Mouse (Mus musculus): ENCODE data around the gene Smarcb1. TPM values are rescaled to one million over a fixed set of nuclear protein-coding genes. Genes with fewer than 3 reads are reported as not detected.
"Not testable (repeated sequence)": the region's sequence is repeated elsewhere in the genome, so short reads cannot be mapped to it uniquely, and the experiment has no call there.

Gene Smarcb1
- polyA plus RNA-seq, 1 experiment from 2014 or later = 310 TPM

DNA sequence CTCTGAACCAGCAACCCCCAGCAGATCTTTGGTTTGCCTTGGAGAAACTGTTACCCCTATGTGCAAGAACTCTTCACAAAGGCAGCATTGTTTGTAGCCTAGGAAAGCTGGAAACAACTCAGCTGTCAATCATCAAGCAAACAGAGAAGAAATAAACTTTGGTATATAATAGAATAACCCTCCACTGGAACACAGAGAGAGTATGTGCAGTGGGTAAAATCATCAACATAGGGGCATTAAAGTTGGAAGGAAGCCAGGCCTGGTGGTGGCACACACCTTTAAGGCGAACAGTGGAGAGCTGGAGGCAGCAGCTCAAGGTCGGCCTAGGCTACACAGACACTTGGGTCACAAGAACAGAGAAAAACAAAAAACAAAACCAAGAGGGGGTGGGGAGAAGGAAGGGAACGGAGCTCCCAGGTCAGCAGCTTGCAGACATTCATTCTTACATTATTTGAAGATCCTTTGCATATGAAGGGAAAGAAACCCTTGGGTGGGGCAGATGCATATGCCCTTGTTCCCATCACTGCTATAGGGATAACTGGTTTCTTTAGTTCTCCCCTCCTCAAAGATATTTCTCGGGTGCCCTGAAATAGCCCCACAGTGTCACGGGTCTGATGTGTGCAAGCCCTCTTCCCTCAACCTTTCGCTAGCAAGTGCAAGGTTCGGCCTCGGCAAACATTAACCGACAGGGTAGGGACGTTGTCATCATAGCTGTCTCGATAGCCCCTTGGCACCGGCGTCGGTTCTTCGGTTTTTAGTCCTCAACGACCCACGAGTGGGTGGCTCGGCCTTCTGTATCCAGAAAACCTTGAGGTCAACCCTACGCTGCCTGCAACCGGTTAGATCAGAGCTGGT lies 39.6 kb downstream of the Smarcb1 start:
- Histone ChIP-seq H3K4me2 (peak overlapping the region; percentile 22; the same call in 1 of the 2 replicates), H3K4me1 (peaks cover 25% of the 10 kb centered on the region), H3K27ac (peak overlapping the region; percentile 71), H3K27me3 (no peaks in the 10 kb centered on the region), H3K4me3 (replicated peaks) (no peak overlapping the region), H3K36me3 (replicated peaks) (no peaks in the 10 kb centered on the region), H3K9ac (no peak overlapping the region), H3K9me3 (no peaks in the 10 kb centered on the region)
- 13% methylated on average over 20 of the region's 20 CpGs for WGBS
- peak; percentile 27; the same call in 1 of the 2 replicates for ATAC-seq (ENCODE audit: low FRiP score)

DNA sequence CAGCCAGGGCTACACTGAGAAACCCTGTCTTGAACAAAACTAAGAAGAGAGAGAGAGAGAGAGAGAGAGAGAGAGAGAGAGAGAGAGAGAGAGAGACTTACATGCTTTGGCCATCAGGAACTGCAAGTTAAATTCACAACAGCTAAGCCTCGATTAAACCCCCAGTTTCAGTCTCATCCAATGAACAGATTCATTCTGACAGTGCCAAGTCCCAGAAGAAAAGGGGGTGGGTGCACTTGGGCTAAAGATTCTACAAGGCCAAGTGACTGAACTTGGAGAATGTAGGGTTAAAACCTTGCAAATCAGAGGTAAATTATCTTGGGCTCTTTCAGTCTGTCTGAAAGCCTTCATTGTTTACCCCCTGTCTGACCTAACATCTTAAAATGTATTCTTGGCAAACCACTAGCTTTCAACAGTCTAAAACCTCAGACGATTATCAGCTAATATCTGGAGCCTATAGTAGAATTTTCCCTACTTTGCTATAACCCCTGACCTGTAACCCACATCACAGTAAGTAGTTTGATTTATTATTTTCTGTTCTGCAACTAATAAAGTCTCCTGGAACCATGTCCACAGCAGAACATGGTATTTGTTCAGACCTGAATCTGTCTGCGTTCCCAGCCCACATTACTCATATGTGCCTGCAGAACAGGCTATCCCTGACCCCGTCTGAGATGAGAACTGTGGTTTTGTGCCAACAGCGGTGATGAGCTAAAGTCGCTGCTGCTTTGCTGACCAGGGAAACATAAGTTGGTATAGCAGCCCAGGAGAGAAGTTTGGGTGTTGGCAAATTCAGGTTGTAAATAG lies 40.4 kb downstream of the Smarcb1 start:
- no peaks in the 10 kb centered on the region for H3K9me3 ChIP-seq
- ATAC-seq (ENCODE audit: low FRiP score) = no peak
- no peaks in the 10 kb centered on the region for H3K27me3 ChIP-seq
- no peak overlapping the region for H3K4me2 ChIP-seq
- H3K27ac ChIP-seq = peak overlapping the region; percentile 70; the same call in 1 of the 2 replicates
- no peak overlapping the region for H3K4me3 ChIP-seq (replicated peaks)
- H3K4me1 ChIP-seq = peaks cover 25% of the 10 kb centered on the region
- no peaks in the 10 kb centered on the region for H3K36me3 ChIP-seq (replicated peaks)
- 58% methylated on average over 6 of the region's 6 CpGs for WGBS
- H3K9ac ChIP-seq = no peak overlapping the region

DNA sequence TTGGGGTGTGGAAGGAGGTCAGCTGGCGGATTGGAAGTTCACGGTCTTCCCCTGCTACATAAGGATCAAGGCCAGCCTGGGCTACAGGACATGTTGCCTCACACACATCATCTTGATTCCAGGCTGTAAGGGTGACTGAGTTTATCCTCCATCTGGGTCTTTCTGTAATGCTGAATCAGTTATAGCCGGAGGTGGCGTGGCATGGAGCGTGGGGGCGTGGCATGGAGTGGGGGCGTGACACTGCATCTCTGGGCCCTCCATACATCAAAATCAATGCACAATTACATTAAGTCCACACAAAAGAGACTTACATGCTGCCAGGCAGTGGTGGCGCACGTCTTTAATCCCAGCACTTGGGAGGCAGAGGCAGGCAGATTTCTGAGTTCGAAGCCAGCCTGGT lies 41.1 kb downstream of the Smarcb1 start:
- H3K4me1 ChIP-seq = peaks cover 25% of the 10 kb centered on the region
- ATAC-seq (ENCODE audit: low FRiP score) = no peak
- no peaks in the 10 kb centered on the region for H3K27me3 ChIP-seq
- 93% methylated on average over 10 of the region's 10 CpGs for WGBS
- H3K36me3 ChIP-seq (replicated peaks) = no peaks in the 10 kb centered on the region
- H3K4me3 ChIP-seq (replicated peaks) = no peak overlapping the region
- no peaks in the 10 kb centered on the region for H3K9me3 ChIP-seq
- no peak overlapping the region for H3K4me2 ChIP-seq
- H3K9ac ChIP-seq = no peak overlapping the region
- no peak overlapping the region for H3K27ac ChIP-seq

DNA sequence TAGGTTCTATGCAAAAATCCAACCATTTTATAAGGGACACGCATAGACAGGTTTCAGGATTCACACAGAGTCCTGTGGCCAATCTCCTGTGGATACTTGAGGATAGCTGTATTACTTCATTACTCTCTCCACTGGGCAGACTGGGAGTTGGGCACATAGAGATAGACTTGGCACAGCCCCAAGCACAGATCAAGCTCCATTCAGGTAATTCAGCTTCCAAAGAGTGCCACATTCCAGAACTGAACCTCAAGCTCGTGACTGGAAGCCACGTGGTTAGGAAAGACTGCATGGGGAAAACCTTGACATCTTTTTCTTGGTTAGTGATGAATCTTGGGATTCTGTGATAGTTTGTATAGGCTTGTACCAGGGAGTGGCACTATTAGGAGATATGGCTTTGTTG lies 42.6 kb downstream of the Smarcb1 start:
- no peak overlapping the region for H3K9ac ChIP-seq
- ATAC-seq (ENCODE audit: low FRiP score) = no peak
- no peaks in the 10 kb centered on the region for H3K36me3 ChIP-seq (replicated peaks)
- no peaks in the 10 kb centered on the region for H3K9me3 ChIP-seq
- H3K27ac ChIP-seq = no peak overlapping the region
- H3K27me3 ChIP-seq = no peaks in the 10 kb centered on the region
- H3K4me1 ChIP-seq = peaks cover 29% of the 10 kb centered on the region
- no peak overlapping the region for H3K4me2 ChIP-seq
- WGBS = 90% methylated on average over 3 of the region's 3 CpGs
- no peak overlapping the region for H3K4me3 ChIP-seq (replicated peaks)

DNA sequence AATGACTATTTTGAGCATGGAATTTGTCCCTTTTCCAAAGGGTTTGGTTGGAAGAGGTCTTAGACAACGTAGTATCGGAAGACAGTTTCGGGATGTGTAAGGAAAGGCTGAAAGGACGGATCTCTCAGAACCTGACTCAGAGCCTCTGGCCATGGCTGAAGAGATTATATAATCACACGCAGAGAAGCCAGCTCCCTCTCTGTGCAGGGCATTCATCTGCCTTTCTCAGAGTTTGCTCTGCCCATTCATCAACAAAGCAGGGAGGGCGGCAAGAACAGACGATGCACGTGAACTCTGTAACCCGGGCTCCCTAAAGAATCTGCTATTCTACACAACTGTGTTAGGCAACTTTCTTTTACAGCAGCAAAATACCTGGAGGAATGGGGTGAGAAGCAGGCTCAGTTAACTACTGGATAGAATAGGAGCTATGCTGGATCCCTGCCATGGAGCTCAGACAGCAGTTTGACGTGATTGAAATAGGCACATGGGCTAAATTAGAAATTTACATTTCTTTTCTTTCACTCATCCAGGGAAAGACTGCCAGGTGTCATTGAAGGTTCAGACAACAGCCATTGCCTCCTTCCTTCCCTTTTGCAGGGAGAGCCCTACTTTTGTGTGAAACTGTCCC lies 47.8 kb downstream of the Smarcb1 start:
- peak overlapping the region; percentile 88 for H3K27ac ChIP-seq
- no peaks in the 10 kb centered on the region for H3K9me3 ChIP-seq
- H3K4me2 ChIP-seq = peak overlapping the region; percentile 58
- no peak; the same call in 1 of the 2 replicates for ATAC-seq (ENCODE audit: low FRiP score)
- peak overlapping the region; percentile 33 for H3K4me3 ChIP-seq (replicated peaks)
- peaks cover 17% of the 10 kb centered on the region for H3K4me1 ChIP-seq
- H3K36me3 ChIP-seq (replicated peaks) = no peaks in the 10 kb centered on the region
- 4% methylated on average over 10 of the region's 10 CpGs for WGBS
- no peaks in the 10 kb centered on the region for H3K27me3 ChIP-seq
- peak overlapping the region; percentile 22; the same call in 1 of the 2 replicates for H3K9ac ChIP-seq

DNA sequence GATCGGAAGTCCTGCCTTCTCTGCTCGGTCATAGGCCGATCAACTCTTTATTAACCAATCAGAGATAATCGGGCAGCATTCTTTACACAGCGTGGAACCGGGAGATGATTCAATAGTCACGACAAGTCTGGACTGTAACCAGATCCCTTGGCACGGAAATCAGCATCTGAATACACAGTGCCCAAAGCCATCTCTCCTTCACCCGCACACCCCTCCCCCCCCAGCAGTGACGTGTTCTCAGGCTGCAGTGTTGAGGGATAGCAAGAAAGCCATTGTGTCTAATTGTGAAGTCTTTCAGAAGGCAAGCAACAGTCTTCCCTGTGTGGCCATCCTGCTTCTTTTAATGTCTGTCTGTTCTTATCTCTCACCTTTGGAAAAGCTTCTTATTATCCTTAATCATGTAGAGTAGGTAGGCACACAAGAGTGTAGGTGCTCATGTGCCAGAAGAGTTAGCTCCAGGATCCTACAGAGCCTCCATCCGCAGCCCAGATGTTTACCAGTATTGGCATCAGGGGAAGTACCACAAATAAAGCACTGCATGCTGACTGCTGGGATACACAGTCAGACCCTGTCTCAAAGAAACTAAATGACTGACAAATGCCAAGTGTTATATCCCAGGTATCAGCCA lies 48.4 kb downstream of the Smarcb1 start:
- ATAC-seq (ENCODE audit: low FRiP score) = peak; percentile 99
- Histone ChIP-seq H3K4me3 (replicated peaks) (peak overlapping the region; percentile 33), H3K4me1 (peaks cover 17% of the 10 kb centered on the region), H3K36me3 (replicated peaks) (no peaks in the 10 kb centered on the region), H3K27ac (peak overlapping the region; percentile 88), H3K9ac (peak overlapping the region; percentile 22; the same call in 1 of the 2 replicates), H3K27me3 (no peaks in the 10 kb centered on the region), H3K4me2 (peak overlapping the region; percentile 58), H3K9me3 (no peaks in the 10 kb centered on the region)
- WGBS = under 1% methylated on average over 11 of the region's 11 CpGs

DNA sequence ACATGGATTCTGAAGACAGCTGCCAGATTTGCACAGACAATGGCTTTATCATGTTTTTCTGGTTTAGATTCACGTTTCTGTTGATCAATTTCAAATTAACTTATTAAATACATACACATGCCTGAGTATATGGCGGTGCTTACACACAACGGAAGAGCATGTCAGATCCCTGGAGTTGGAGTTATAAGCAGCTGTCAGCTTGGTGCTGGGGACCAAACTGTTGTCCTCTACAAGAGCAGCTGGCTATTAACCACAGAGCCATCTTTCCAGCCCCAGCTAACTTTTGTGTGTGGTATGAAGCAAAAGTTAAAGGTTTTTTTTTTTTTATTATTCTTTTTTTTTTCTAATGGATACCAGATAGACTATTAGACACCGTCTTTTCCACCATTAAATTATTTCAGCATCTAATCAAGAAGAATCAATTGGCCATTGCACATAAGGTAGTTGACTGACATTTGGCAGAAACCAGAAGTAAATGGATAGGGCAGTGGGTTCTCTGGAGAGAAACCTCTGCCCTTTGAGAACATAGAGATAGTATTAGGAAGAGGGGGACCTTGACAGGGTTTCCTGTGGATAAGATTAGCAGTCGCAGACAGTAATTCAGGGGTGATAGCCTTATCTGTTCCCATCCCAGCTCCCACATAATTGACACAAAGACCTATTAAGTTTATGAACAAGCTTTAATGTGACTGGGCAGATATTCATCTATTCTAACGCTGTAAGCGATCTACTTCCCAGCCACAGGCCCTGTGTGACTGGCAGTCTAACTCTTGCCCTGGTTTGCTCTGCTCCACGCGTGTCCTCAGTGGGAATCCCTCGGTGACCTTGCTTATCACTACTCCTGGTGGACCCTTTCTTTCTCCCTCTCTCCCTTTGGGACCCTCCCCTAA lies 49.1 kb downstream of the Smarcb1 start:
- Histone ChIP-seq H3K4me3 (replicated peaks) (peak overlapping the region; percentile 33), H3K27ac (peak overlapping the region; percentile 88), H3K9me3 (no peaks in the 10 kb centered on the region), H3K4me2 (peak overlapping the region; percentile 58), H3K4me1 (peaks cover 17% of the 10 kb centered on the region), H3K36me3 (replicated peaks) (no peaks in the 10 kb centered on the region), H3K9ac (0 out of 2 replicates have a peak overlapping the region, but pooled peaks have one; percentile 29), H3K27me3 (no peaks in the 10 kb centered on the region)
- WGBS = 37% methylated on average over 10 of the region's 10 CpGs
- peak; percentile 12; the same call in 1 of the 2 replicates for ATAC-seq (ENCODE audit: low FRiP score)

DNA sequence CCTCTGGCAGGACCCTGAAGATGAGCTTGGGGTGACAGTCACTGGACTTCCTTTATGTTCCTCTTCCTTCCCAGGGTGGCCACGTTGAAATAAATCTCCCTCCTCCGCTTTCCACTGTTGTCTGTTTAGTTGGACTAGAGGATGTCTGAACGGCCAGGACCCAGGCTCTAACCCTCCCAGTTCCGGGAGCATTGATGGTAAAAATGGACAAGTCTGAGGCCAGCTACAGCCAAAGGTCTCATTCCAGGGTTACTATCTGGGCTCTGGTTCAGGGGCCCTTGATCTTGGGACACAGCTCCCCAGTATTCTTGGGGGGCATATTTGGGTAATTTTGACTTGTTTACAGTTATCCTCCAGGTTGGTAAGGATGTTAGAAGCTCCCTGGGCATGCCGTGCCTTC lies 59.8 kb downstream of the Smarcb1 start:
- Histone ChIP-seq H3K4me3 (replicated peaks) (no peak overlapping the region), H3K4me1 (peaks cover 35% of the 10 kb centered on the region), H3K27me3 (no peaks in the 10 kb centered on the region), H3K9ac (no peak overlapping the region), H3K36me3 (replicated peaks) (peaks cover 18% of the 10 kb centered on the region), H3K9me3 (no peaks in the 10 kb centered on the region), H3K27ac (0 out of 2 replicates have a peak overlapping the region, but pooled peaks have one; percentile 54), H3K4me2 (no peak overlapping the region)
- WGBS = 66% methylated on average over 5 of the region's 5 CpGs
- ATAC-seq (ENCODE audit: low FRiP score) = no peak

DNA sequence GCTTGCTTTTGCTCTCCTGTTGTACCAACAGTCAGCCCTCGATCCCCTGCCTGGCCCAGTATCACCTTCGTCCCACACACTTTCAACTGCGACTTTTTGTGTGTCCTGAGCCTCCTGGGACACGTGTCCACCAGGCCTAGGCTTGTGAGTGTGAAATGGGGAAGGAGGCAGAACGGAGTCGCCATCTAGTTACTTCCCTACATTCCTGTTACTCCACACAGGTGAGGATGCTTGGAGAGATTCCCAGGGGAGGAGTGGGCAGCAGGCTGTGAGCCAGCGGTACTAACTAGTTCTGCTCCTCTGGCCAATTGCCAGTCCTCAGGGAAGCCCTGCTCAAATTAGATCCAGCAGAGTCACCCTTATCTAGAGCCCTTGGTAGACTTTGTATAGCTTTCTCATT lies 60.7 kb downstream of the Smarcb1 start:
- Histone ChIP-seq H3K4me1 (peaks cover 35% of the 10 kb centered on the region), H3K9me3 (no peaks in the 10 kb centered on the region), H3K4me3 (replicated peaks) (peak overlapping the region; percentile 80; the same call in 1 of the 2 replicates), H3K27me3 (no peaks in the 10 kb centered on the region), H3K27ac (peak overlapping the region; percentile 94), H3K36me3 (replicated peaks) (peaks cover 20% of the 10 kb centered on the region), H3K9ac (peak overlapping the region; percentile 8; the same call in 1 of the 2 replicates), H3K4me2 (peak overlapping the region; percentile 76)
- 31% methylated on average over 7 of the region's 7 CpGs for WGBS
- no peak for ATAC-seq (ENCODE audit: low FRiP score)

DNA sequence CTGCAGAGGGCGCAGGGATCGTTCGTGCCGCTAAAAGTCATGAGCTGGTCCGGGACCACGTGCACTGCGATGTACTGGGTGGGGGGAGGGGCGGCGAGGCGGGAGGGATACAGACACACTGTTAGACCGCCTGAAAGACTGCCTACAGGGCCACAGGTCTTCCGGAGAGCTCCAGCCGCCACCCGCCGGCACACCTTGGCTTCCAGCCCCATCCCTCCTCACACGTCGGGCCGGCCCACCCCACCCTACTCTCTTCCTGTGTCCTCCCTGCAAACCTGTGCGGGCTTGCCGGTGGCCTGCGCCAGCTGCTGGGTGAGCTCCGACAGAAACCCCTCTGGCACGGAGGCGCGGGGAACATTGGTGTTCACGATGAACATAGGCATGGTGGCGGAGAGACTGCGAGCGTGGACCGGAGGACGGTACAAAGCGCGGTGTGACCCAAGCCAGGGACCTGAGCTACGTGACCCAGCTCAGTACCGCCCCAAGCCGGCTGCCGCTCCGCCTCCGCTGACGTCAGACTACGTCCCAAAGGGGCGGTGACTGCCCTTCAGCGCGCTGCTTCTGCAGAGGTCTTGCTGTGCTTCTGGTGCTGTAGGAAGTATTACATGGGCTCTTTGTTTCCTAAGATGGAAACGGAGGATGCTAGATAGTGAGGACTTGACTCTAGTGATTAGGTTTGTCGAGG lies 61.5 kb downstream of the Smarcb1 start, which contains the start of gene Mif:
Gene Mif (minus strand): TSS at position 455 of the 685 bp plus-strand sequence.
- H3K36me3 ChIP-seq (replicated peaks) = peaks cover 20% of the 10 kb centered on the region
- peak within 1 kb of the TSS; percentile 80 for H3K4me3 ChIP-seq (replicated peaks)
- under 1% methylated on average over 46 of the region's 46 CpGs for WGBS
- peak within 1 kb of the TSS; percentile 94 for H3K27ac ChIP-seq
- peak; percentile 97 for ATAC-seq (ENCODE audit: low FRiP score)
- peak within 1 kb of the TSS; percentile 92 for H3K9ac ChIP-seq
- peak within 1 kb of the TSS; percentile 76 for H3K4me2 ChIP-seq
- H3K9me3 ChIP-seq, H3K27me3 ChIP-seq: not testable (repeated sequence)
- H3K4me1 ChIP-seq = peaks cover 35% of the 10 kb centered on the region

Data from forebrain, embryonic 12.5 days (tissue).